Comparison of ENCODE assay signal across 13 mouse cellular contexts in the genomic region with DNA sequence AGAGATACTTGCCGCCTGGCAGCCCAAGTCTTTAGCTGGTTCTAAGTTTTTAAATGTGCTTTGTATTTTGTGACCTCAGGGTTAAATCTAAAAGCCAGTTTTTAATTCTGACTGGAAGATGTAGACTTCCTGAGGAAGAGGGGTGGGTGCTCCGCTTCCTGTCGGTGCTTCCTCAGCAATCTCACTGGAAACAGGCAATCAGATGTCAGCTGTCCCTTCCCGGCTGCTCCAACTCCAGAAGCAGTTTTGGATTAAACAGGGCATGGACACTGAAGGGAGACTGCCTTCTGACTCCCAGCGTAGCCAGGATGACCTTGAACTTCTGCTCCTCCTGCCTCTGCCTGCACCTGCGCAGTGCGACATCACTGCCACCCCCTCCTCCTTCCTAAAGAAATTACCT. TPM values are rescaled to one million over a fixed set of nuclear protein-coding genes. Genes with fewer than 3 reads are reported as not detected.
A peak's percentile ranks its signal among the peaks of the same experiment; 100 is the strongest.
DNase-seq lines count a peak whose midpoint lies in the region; ATAC-seq and TF ChIP-seq lines count a peak whose summit lies in the region.
"Had no signal": no experiment of that assay in that cellular context is flagged by ENCODE, and none has a peak within 500 bp of the region (broad histone marks: within the 10 kb centered on the region; RNA-seq: fewer than 3 reads in every experiment).

No protein-coding gene starts in this region.

- DNase-seq in heart, adult 2 months, result peak in 1 of 2 experiments; percentile 28
- DNase-seq in heart, embryonic 10.5 days (ENCODE audit: low spot score), result no peak
- DNase-seq in kidney, postnatal 10 days, result peak; percentile 58
- DNase-seq in adipocyte (ENCODE audit: low spot score), result no peak
- DNase-seq: cerebellum, adult 8-10 months; right cerebral cortex, adult 18-20 months had no signal

- peak overlapping the region; percentile 73 for H3K27ac ChIP-seq in heart, adult 2 months
- H3K27ac ChIP-seq in heart, embryonic 10.5 days, result no peak overlapping the region
- H3K27ac ChIP-seq in brown adipose tissue, adult 24 weeks (replicated peaks; ENCODE audit: low read depth, low read length), result peak overlapping the region; percentile 85
- H3K27ac ChIP-seq in heart, embryonic 15.5 days, result peak overlapping the region; percentile 49
- H3K27ac ChIP-seq: hindbrain, postnatal 0 days; neural tube, embryonic 15.5 days had no signal

- TF ChIP-seq POLR2A in heart, adult 2 months (IDR thresholded peaks at IDR 0.05; ENCODE audit: insufficient read depth, low read depth, low read length), result peak; percentile 39; the same call in 1 of the 2 replicates

- ATAC-seq in heart, embryonic 15.5 days (replicated peaks; ENCODE audit: insufficient number of reproducible peaks, insufficient read depth, low FRiP score, low read depth), result no peak
- no peak for ATAC-seq in megakaryocyte progenitor cell, adult 5-6 weeks (replicated peaks; ENCODE audit: poor library complexity)
- ATAC-seq: hindbrain, postnatal 0 days had no signal

- TF ChIP-seq EP300 in heart, adult 2 months (IDR thresholded peaks at IDR 0.05; ENCODE audit: insufficient read depth, low read depth, low read length), result peak; percentile 94

- 46% methylated on average over 7 of the region's 7 CpGs for WGBS in heart, adult 2 months
- 62% methylated on average over 7 of the region's 7 CpGs for WGBS in heart, embryonic 10.5 days
- WGBS in heart, embryonic 15.5 days, result 67% methylated on average over 7 of the region's 7 CpGs

- H3K36me3 ChIP-seq in heart, adult 2 months (ENCODE audit: control insufficient read depth, insufficient read depth, low read length), result no peaks in the 10 kb centered on the region
- peaks cover 27% of the 10 kb centered on the region for H3K36me3 ChIP-seq in heart, embryonic 10.5 days
- peaks cover 21% of the 10 kb centered on the region; the same call in 1 of the 2 replicates for H3K36me3 ChIP-seq in heart, embryonic 15.5 days

- H3K27me3 ChIP-seq in heart, adult 2 months (ENCODE audit: control insufficient read depth, insufficient read depth, low read length), result no peaks in the 10 kb centered on the region
- no peaks in the 10 kb centered on the region for H3K27me3 ChIP-seq in heart, embryonic 10.5 days (ENCODE audit: insufficient read depth, poor library complexity, severe bottlenecking)
- no peaks in the 10 kb centered on the region for H3K27me3 ChIP-seq in heart, embryonic 15.5 days
- H3K27me3 ChIP-seq: neural tube, embryonic 15.5 days had no signal

- no peak for TF ChIP-seq CTCF in heart, adult 2 months (IDR thresholded peaks at IDR 0.05)

- H3K79me2 ChIP-seq in heart, adult 2 months (replicated peaks; ENCODE audit: control insufficient read depth, insufficient read depth, low read length), result no peaks in the 10 kb centered on the region

- no peak overlapping the region for H3K4me2 ChIP-seq in heart, embryonic 15.5 days
- H3K4me2 ChIP-seq: neural tube, embryonic 15.5 days had no signal

- H3K4me1 ChIP-seq in heart, adult 2 months (ENCODE audit: control insufficient read depth, insufficient read depth, low read length), result peaks cover 11% of the 10 kb centered on the region
- H3K4me1 ChIP-seq in heart, embryonic 10.5 days, result peaks cover 8% of the 10 kb centered on the region
- peaks cover 12% of the 10 kb centered on the region for H3K4me1 ChIP-seq in brown adipose tissue, adult 24 weeks (ENCODE audit: control insufficient read depth, insufficient read depth, insufficient read length, low read length)
- H3K4me1 ChIP-seq in heart, embryonic 15.5 days (replicated peaks), result no peaks in the 10 kb centered on the region

- no peaks in the 10 kb centered on the region for H3K9me3 ChIP-seq in heart, embryonic 10.5 days
- no peaks in the 10 kb centered on the region for H3K9me3 ChIP-seq in heart, embryonic 15.5 days (replicated peaks)
- H3K9me3 ChIP-seq: neural tube, embryonic 15.5 days had no signal

- intact Hi-C loops in heart, adult 2 months (cut with DNase I), result loop anchor here (5.0 kb wide), 1 partner anchor 65 kb away; a partner anchor contains a TSS

- no peak overlapping the region for H3K9ac ChIP-seq in heart, adult 2 months (ENCODE audit: low read depth, low read length)
- H3K9ac ChIP-seq in heart, embryonic 15.5 days, result no peak overlapping the region
- H3K9ac ChIP-seq: neural tube, embryonic 15.5 days had no signal

- no peak overlapping the region for H3K4me3 ChIP-seq in heart, adult 2 months
- no peak overlapping the region for H3K4me3 ChIP-seq in heart, embryonic 10.5 days
- H3K4me3 ChIP-seq in brown adipose tissue, adult 24 weeks (ENCODE audit: insufficient read depth, low read depth, low read length), result no peak overlapping the region
- H3K4me3 ChIP-seq in heart, embryonic 15.5 days, result no peak overlapping the region
- H3K4me3 ChIP-seq: erythroblast, embryonic 14.5 days; neural tube, embryonic 15.5 days had no signal

RNA-seq across cellular contexts. Expression of a gene that starts 26.3 kb away (rescaled TPM):
- total RNA-seq in heart, adult 2 months (2021), result 10 to 100 TPM; 36.9 to 42.0 TPM
- 33.3 and 59.3 TPM in 2 replicates for polyA plus RNA-seq in heart, adult 2 months (2012; rRNA removed)
- 18.7 and 23.1 TPM in 2 replicates for polyA plus RNA-seq in heart, embryonic 10.5 days (2016; fragmentation: Nextera tagmentation; extraction: Ambion mirVana)
- polyA plus RNA-seq in brown adipose tissue, adult 24 weeks (2012; ENCODE audit: insufficient read depth, insufficient read length, missing spikeins), result 16.4 and 20.5 TPM in 2 replicates
- 14.5 and 18.8 TPM in 2 replicates for polyA plus RNA-seq in heart, embryonic 15.5 days (2015; fragmentation: Nextera tagmentation; extraction: Ambion mirVana)
- total RNA-seq in megakaryocyte progenitor cell, adult 5-6 weeks (2015), result 23.9 and 25.2 TPM in 2 replicates
- total RNA-seq in megakaryocyte progenitor cell, adult 5-6 weeks (2017), result 30.0 and 30.9 TPM in 2 replicates
- total RNA-seq: MEL had no signal
